Mouse (Mus musculus) kidney, adult 2 months (tissue): ENCODE results near the gene Gm9945.

Experiments
- CTCF ChIP-seq: fragments of 200-500 bp; conservative IDR thresholded peaks from 2 replicates; pipeline ENCODE4 v1.5.1; 2011; ENCODE audit warnings: low read depth, mild to moderate bottlenecking, control low read depth, low read length, moderate library complexity, mixed read lengths; ENCODE audit not compliant: insufficient read depth, insufficient read length
- POLR2A ChIP-seq: fragments of 200-500 bp; IDR thresholded peaks from one replicate; pipeline ENCODE4 v1.6.1; 2011; ENCODE audit warnings: low read depth, low read length, control low read depth

- TF ChIP-seq POLR2A (no peak), CTCF (no peak)
Observed at GRCm38 (mm10) chr11:53477833-53478232, 2.1 kb upstream of the Gm9945 start.
